Mouse (Mus musculus): ENCODE results near the gene Prkcd.

DNA sequence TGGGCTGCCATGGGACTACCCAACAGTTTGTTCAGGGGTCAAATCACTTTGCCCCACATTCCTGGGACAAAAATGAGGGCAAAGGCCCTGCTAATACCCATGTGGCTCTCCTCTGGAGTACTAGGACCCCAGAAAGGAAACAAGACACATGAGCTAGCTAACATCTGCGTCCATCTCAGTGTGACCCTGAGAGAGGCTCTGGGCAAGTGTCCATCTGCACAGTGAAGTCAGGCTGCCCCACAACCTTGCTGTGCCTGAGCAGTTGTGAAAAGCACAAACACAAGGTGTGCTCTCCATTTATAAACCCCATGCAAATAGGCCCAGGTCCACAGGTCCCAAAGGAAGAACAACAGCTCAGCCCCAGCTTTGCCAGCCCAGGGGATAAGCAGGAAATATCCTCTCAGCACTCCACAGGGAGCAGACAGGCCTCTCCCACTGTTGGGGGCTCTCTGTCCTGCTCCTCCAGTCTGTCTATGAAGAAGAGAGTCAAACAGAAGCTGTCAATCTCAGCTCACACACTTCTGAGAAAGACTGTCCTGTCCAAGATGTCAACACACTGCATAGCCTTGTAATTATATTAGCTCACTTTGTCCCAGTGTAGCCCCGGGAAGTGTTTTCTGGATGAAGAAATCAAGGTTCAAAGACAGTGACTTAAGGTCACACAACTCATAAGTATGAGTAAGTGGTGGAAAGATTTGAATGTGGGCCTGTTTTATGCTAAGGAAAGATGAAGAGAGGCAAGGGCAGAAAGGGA, 12.9 kb downstream of the Prkcd start:
- no peak for TF ChIP-seq CTCF (IDR thresholded peaks at IDR 0.05; ENCODE audit: extremely low read depth, insufficient read depth, insufficient read length, insufficient replicate concordance)
- no peak for TF ChIP-seq POLR2A (IDR thresholded peaks at IDR 0.05; ENCODE audit: low read depth, low read length)

Data from spleen, adult 2 months (tissue).